Mouse (Mus musculus) T-cell, adult 2 months (primary cell): Measurements from ENCODE around the gene Tex29.

ENCODE experiments used
- DNase-seq: peaks from one replicate; pipeline ENCODE4 v3.0.0; 2022; ENCODE audit warnings: low spot score

Tex29 gene

GRCm38 (mm10) chr8:11840174-11840573, at the start of gene Tex29:
Tex29 (plus strand) TSS chr8:11840474.
- no peak for DNase-seq

- DNase-seq = no peak
Measured at GRCm38 (mm10) chr8:11794956-11795355, 45.3 kb upstream of the Tex29 start.

- no peak for DNase-seq
Measured at GRCm38 (mm10) chr8:11797128-11797527, 43.1 kb upstream of the Tex29 start.

GRCm38 (mm10) chr8:11797729-11798479, 42.4 kb upstream of the Tex29 start:
- DNase-seq = no peak

GRCm38 (mm10) chr8:11798480-11798867, 41.8 kb upstream of the Tex29 start:
- no peak for DNase-seq

GRCm38 (mm10) chr8:11799098-11799497, 41.2 kb upstream of the Tex29 start:
- DNase-seq = no peak

GRCm38 (mm10) chr8:11800481-11800880, 39.8 kb upstream of the Tex29 start:
- no peak for DNase-seq

GRCm38 (mm10) chr8:11801571-11801970, 38.7 kb upstream of the Tex29 start:
- DNase-seq = no peak

- DNase-seq = no peak
Measured at GRCm38 (mm10) chr8:11804914-11805313, 35.4 kb upstream of the Tex29 start.

- DNase-seq = no peak
Measured at GRCm38 (mm10) chr8:11806252-11806651, 34.0 kb upstream of the Tex29 start.

GRCm38 (mm10) chr8:11807361-11807760, 32.9 kb upstream of the Tex29 start:
- no peak for DNase-seq

GRCm38 (mm10) chr8:11808047-11808446, 32.2 kb upstream of the Tex29 start:
- no peak for DNase-seq

GRCm38 (mm10) chr8:11810426-11810825, 29.8 kb upstream of the Tex29 start:
- DNase-seq = no peak

- DNase-seq = no peak
Measured at GRCm38 (mm10) chr8:11813801-11814200, 26.5 kb upstream of the Tex29 start.

GRCm38 (mm10) chr8:11815206-11815605, 25.1 kb upstream of the Tex29 start:
- DNase-seq = no peak

GRCm38 (mm10) chr8:11820136-11820535, 20.1 kb upstream of the Tex29 start:
- DNase-seq = no peak

GRCm38 (mm10) chr8:11820568-11820967, 19.7 kb upstream of the Tex29 start:
- DNase-seq = no peak

- DNase-seq = no peak
Measured at GRCm38 (mm10) chr8:11821451-11822206, 18.6 kb upstream of the Tex29 start.

GRCm38 (mm10) chr8:11822550-11823060, 17.7 kb upstream of the Tex29 start:
- DNase-seq = no peak

- no peak for DNase-seq
Measured at GRCm38 (mm10) chr8:11825756-11826155, 14.5 kb upstream of the Tex29 start.

- no peak for DNase-seq
Measured at GRCm38 (mm10) chr8:11827312-11827711, 13.0 kb upstream of the Tex29 start.

GRCm38 (mm10) chr8:11830214-11831046, 9.8 kb upstream of the Tex29 start:
- no peak for DNase-seq
